Mouse (Mus musculus) kidney, postnatal 0 days (tissue): ENCODE measurements around the gene 1110032A03Rik. TPM values are rescaled to one million over a fixed set of nuclear protein-coding genes. Genes with fewer than 3 reads are reported as not detected.

Experiments used
- ATAC-seq: fragments of 200-750 bp; cut with Nextera tagmentation; replicated peaks from 2 replicates; pipeline ENCODE4 v1.8.0; 2017; ENCODE audit warnings: low read depth, moderate number of reproducible peaks, moderate TSS enrichment, moderate library complexity; ENCODE audit not compliant: low FRiP score
- DNase-seq: peaks from one replicate; pipeline ENCODE4 v3.0.0-alpha.2; 2016; ENCODE audit warnings: low spot score
- H3K27ac ChIP-seq: fragments of 300-500 bp; sonication (generic); 2 replicates; pipeline ENCODE4 v1.5.1; 2014; ENCODE audit warnings: mild to moderate bottlenecking
- H3K27me3 ChIP-seq: fragments of 300-500 bp; sonication (generic); 2 replicates; pipeline ENCODE4 v1.6.1; 2014; ENCODE audit warnings: low read length, mixed read lengths; ENCODE audit not compliant: insufficient read depth
- H3K36me3 ChIP-seq: fragments of 300-500 bp; sonication (generic); 2 replicates; pipeline ENCODE4 v1.6.1; 2014; ENCODE audit warnings: low read length, mixed read lengths; ENCODE audit not compliant: insufficient read depth
- H3K4me1 ChIP-seq: fragments of 300-500 bp; sonication (generic); replicated peaks from 2 replicates; pipeline ENCODE4 v1.6.1; 2014; ENCODE audit warnings: antibody characterized with exemption, low read length, mixed read lengths; ENCODE audit not compliant: insufficient read depth
- H3K4me2 ChIP-seq: fragments of 300-500 bp; sonication (generic); 2 replicates; pipeline ENCODE4 v1.6.1; 2014; ENCODE audit warnings: mild to moderate bottlenecking, low read length, moderate library complexity, mixed read lengths
- H3K4me3 ChIP-seq: fragments of 300-500 bp; sonication (generic); replicated peaks from 2 replicates; pipeline ENCODE4 v1.5.1; 2014; ENCODE audit warnings: low read depth, low read length
- H3K9ac ChIP-seq: fragments of 300-500 bp; sonication (generic); 2 replicates; pipeline ENCODE4 v1.6.1; 2014; ENCODE audit warnings: low read depth, low read length
- H3K9me3 ChIP-seq: fragments of 300-500 bp; sonication (generic); replicated peaks from 2 replicates; pipeline ENCODE4 v1.6.1; 2016; ENCODE audit warnings: low read length, inconsistent platforms, mixed read lengths
- CTCF ChIP-seq: IDR thresholded peaks from 2 replicates; pipeline ENCODE4 v1.5.1; 2016; ENCODE audit warnings: antibody characterized with exemption, low read depth, mild to moderate bottlenecking, moderate library complexity
- WGBS: fragments of 180-500 bp; shearing (Covaris S2); extraction: QIAGEN DNeasy Blood & Tissue Kit; methylation state at CpG from one replicate; pipeline ENCODE4 v1.1.7; 2014; 5-methylcytosine and 5-hydroxymethylcytosine counted together
- polyA plus RNA-seq: library from polyadenylated mRNA; unstranded; fragments of >200 nt; fragmentation: Nextera tagmentation; extraction: Ambion mirVana; gene quantifications from 2 replicates; pipeline ENCODE4 v1.2.1, GENCODE M21; 2015

1110032A03Rik gene
- polyA plus RNA-seq, 1 experiment from 2014 or later, result 62.9 TPM

- Histone ChIP-seq H3K4me1 (no peaks in the 10 kb centered on the region), H3K9me3 (no peaks in the 10 kb centered on the region), H3K4me2 (no peak overlapping the region), H3K4me3 (no peak overlapping the region), H3K9ac (no peak overlapping the region), H3K36me3 (peaks cover 29% of the 10 kb centered on the region), H3K27me3 (no peaks in the 10 kb centered on the region), H3K27ac (no peak overlapping the region)
- ATAC-seq, result no peak
- WGBS, result 81% methylated on average over 2 of the region's 2 CpGs
- peak; percentile 63 for TF ChIP-seq CTCF
- no peak for DNase-seq
These were observed 6.8 kb upstream of the 1110032A03Rik start for GRCm38 (mm10) chr9:50782155-50782554.

GRCm38 (mm10) chr9:50776162-50776760, 941 bp upstream of the 1110032A03Rik start:
- Histone ChIP-seq H3K27me3 (no peaks in the 10 kb centered on the region), H3K27ac (0 out of 2 replicates have a peak overlapping the region, but pooled peaks have one; percentile 27), H3K36me3 (peaks cover 9% of the 10 kb centered on the region), H3K9ac (peak overlapping the region; percentile 91), H3K4me2 (peak overlapping the region; percentile 92), H3K4me1 (no peaks in the 10 kb centered on the region), H3K9me3 (no peaks in the 10 kb centered on the region), H3K4me3 (peak overlapping the region; percentile 95)
- ATAC-seq (no peak), DNase-seq (no peak)
- 57% methylated on average over 11 of the region's 11 CpGs for WGBS
- no peak for TF ChIP-seq CTCF

- peak overlapping the region; percentile 91 for H3K9ac ChIP-seq
- no peak for TF ChIP-seq CTCF
- WGBS, result under 1% methylated on average over 29 of the region's 30 CpGs
- DNase-seq (peak; percentile 10), ATAC-seq (0 out of 2 replicates have a peak, but pooled peaks have one; percentile 7)
- no peaks in the 10 kb centered on the region for H3K9me3 ChIP-seq
- peak overlapping the region; percentile 27; the same call in 1 of the 2 replicates for H3K27ac ChIP-seq
- H3K36me3 ChIP-seq, result peaks cover 5% of the 10 kb centered on the region; the same call in 1 of the 2 replicates
- H3K4me3 ChIP-seq, result peak overlapping the region; percentile 95
- peak overlapping the region; percentile 92 for H3K4me2 ChIP-seq
- no peaks in the 10 kb centered on the region for H3K4me1 ChIP-seq
- no peaks in the 10 kb centered on the region for H3K27me3 ChIP-seq
These were observed 374 bp upstream of the 1110032A03Rik start for GRCm38 (mm10) chr9:50775662-50776126.

GRCm38 (mm10) chr9:50774026-50774462, 1.3 kb downstream of the 1110032A03Rik start:
- DNase-seq (no peak), ATAC-seq (no peak)
- Histone ChIP-seq H3K36me3 (0 out of 2 replicates have a peak, but pooled peaks cover 3% of the 10 kb centered on the region), H3K27me3 (no peaks in the 10 kb centered on the region), H3K27ac (no peak overlapping the region), H3K9ac (no peak overlapping the region), H3K4me1 (peaks cover 1% of the 10 kb centered on the region; the same call in 1 of the 2 replicates), H3K4me2 (peak overlapping the region; percentile 92; the same call in 1 of the 2 replicates), H3K9me3 (no peaks in the 10 kb centered on the region), H3K4me3 (no peak overlapping the region)
- no peak for TF ChIP-seq CTCF
- WGBS, result 60% methylated on average over 4 of the region's 4 CpGs

GRCm38 (mm10) chr9:50770011-50770410, 5.3 kb downstream of the 1110032A03Rik start:
- no peak overlapping the region for H3K9ac ChIP-seq
- TF ChIP-seq CTCF, result no peak
- ATAC-seq (no peak), DNase-seq (no peak)
- 0 out of 2 replicates have a peak, but pooled peaks cover 3% of the 10 kb centered on the region for H3K36me3 ChIP-seq
- H3K4me1 ChIP-seq, result peaks cover 5% of the 10 kb centered on the region; the same call in 1 of the 2 replicates
- no peak overlapping the region for H3K27ac ChIP-seq
- WGBS, result 88% methylated on average over 2 of the region's 2 CpGs
- H3K4me2 ChIP-seq, result no peak overlapping the region
- H3K9me3 ChIP-seq, result no peaks in the 10 kb centered on the region
- no peaks in the 10 kb centered on the region for H3K27me3 ChIP-seq
- no peak overlapping the region for H3K4me3 ChIP-seq

- Histone ChIP-seq H3K4me1 (peaks cover 5% of the 10 kb centered on the region; the same call in 1 of the 2 replicates), H3K9ac (peak within 1 kb of the TSS; percentile 66), H3K4me2 (peak within 1 kb of the TSS; percentile 61), H3K36me3 (0 out of 2 replicates have a peak, but pooled peaks cover 3% of the 10 kb centered on the region), H3K27me3 (no peaks in the 10 kb centered on the region), H3K9me3 (no peaks in the 10 kb centered on the region), H3K27ac (peak within 1 kb of the TSS; percentile 90), H3K4me3 (peak within 1 kb of the TSS; percentile 63)
- DNase-seq (peak; percentile 98), ATAC-seq (peak; percentile 96)
- peak; percentile 88 for TF ChIP-seq CTCF
- WGBS, result 2% methylated on average over 59 of the region's 59 CpGs
These were observed 7.0 kb downstream of the 1110032A03Rik start, which contains the start of gene Fdxacb1 for GRCm38 (mm10) chr9:50768107-50769002. Fdxacb1 (plus strand) TSS chr9:50768236.
